In the genomic region with DNA sequence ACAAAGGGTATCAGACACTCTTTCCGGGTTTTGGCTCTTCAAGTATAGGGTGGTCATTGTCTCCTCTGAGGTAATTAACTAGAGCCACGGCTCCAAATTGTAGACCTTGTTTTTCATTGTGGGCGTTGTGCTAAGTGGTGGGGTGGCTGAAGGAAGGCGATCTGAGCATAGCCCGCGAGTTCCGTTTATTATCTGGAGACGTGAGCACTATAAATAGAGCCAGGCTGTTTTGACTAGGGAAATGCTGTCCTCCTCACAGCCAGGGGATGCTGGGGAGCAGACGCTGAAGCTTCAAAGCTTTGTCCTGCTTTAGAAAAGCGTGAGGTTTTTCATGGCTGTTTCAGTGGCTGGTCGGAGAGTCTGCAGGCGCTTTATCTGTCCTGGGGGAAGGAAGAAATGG, we compare ENCODE assay signal across 11 mouse cellular contexts.
DNase-seq lines count a peak whose midpoint lies in the region; ATAC-seq lines count a peak whose summit lies in the region.
"Had no signal": no experiment of that assay in that cellular context is flagged by ENCODE, and none has a peak within 500 bp of the region (broad histone marks: within the 10 kb centered on the region; RNA-seq: fewer than 3 reads in every experiment).

No protein-coding gene starts in this region.

- 14% methylated on average over 12 of the region's 12 CpGs for WGBS in heart, embryonic 14.5 days
- WGBS in forebrain, embryonic 14.5 days = 7% methylated on average over 12 of the region's 12 CpGs
- WGBS in midbrain, embryonic 12.5 days = 40% methylated on average over 12 of the region's 12 CpGs

- no peak overlapping the region for H3K27ac ChIP-seq in heart, embryonic 14.5 days (replicated peaks in 1 of 2; ENCODE audit: control insufficient read depth in 1 of 2, insufficient read depth in 1 of 2, low read depth in 2 of 2, low read length in 2 of 2)
- H3K27ac ChIP-seq in forebrain, embryonic 14.5 days (ENCODE audit: low read depth, low read length) = peak overlapping the region; percentile 68
- peak overlapping the region; percentile 74 for H3K27ac ChIP-seq in midbrain, embryonic 12.5 days (replicated peaks)

- no peak overlapping the region for H3K4me3 ChIP-seq in heart, embryonic 14.5 days (ENCODE audit: control insufficient read depth in 1 of 2, insufficient read depth in 1 of 2, low read depth in 1 of 2, low read length in 2 of 2)
- H3K4me3 ChIP-seq in forebrain, embryonic 14.5 days (ENCODE audit: low read depth, low read length) = no peak overlapping the region
- H3K4me3 ChIP-seq in midbrain, embryonic 12.5 days = no peak overlapping the region
- H3K4me3 ChIP-seq: megakaryocyte, embryonic 14.5 days had no signal

- no peaks in the 10 kb centered on the region for H3K9me3 ChIP-seq in heart, embryonic 14.5 days (ENCODE audit: control insufficient read depth, low read length)
- no peaks in the 10 kb centered on the region for H3K9me3 ChIP-seq in forebrain, embryonic 14.5 days (replicated peaks; ENCODE audit: control insufficient read depth, low read length)
- H3K9me3 ChIP-seq in midbrain, embryonic 12.5 days = 0 out of 2 replicates have a peak, but pooled peaks cover 5% of the 10 kb centered on the region
- H3K9me3 ChIP-seq: megakaryocyte, embryonic 14.5 days had no signal

- H3K4me1 ChIP-seq in heart, embryonic 14.5 days (ENCODE audit: control insufficient read depth in 2 of 2, insufficient read depth in 2 of 2, low read length in 2 of 2) = peaks cover 0 to 3% of the 10 kb centered on the region in 2 experiments; a peak in 1 of 4 replicates
- peaks cover 31% of the 10 kb centered on the region for H3K4me1 ChIP-seq in forebrain, embryonic 14.5 days (ENCODE audit: control insufficient read depth, insufficient read depth, low read length)
- peaks cover 31% of the 10 kb centered on the region for H3K4me1 ChIP-seq in midbrain, embryonic 12.5 days

- no peaks in the 10 kb centered on the region for H3K36me3 ChIP-seq in heart, embryonic 14.5 days (ENCODE audit: control insufficient read depth, insufficient read depth, low read length)
- H3K36me3 ChIP-seq in forebrain, embryonic 14.5 days (ENCODE audit: control insufficient read depth, insufficient read depth, low read length) = no peaks in the 10 kb centered on the region
- no peaks in the 10 kb centered on the region for H3K36me3 ChIP-seq in midbrain, embryonic 12.5 days

- intact Hi-C loops in gastrocnemius, postnatal 14 days (cut with DNase I; ENCODE audit: low total_unique reads) = no loop called here

- no peaks in the 10 kb centered on the region for H3K27me3 ChIP-seq in heart, embryonic 14.5 days (ENCODE audit: control insufficient read depth, insufficient read depth, low read length)
- H3K27me3 ChIP-seq in forebrain, embryonic 14.5 days (replicated peaks; ENCODE audit: control insufficient read depth, insufficient read depth, low read length) = no peaks in the 10 kb centered on the region
- no peaks in the 10 kb centered on the region for H3K27me3 ChIP-seq in midbrain, embryonic 12.5 days
- H3K27me3 ChIP-seq: megakaryocyte, embryonic 14.5 days had no signal

- no peak overlapping the region for H3K9ac ChIP-seq in heart, embryonic 14.5 days (ENCODE audit: low read length)
- peak overlapping the region; percentile 1; the same call in 1 of the 2 replicates for H3K9ac ChIP-seq in forebrain, embryonic 14.5 days (ENCODE audit: low read length)
- peak overlapping the region; percentile 28; the same call in 1 of the 2 replicates for H3K9ac ChIP-seq in midbrain, embryonic 12.5 days (replicated peaks)

- no peak for DNase-seq in heart, adult 18-20 months
- DNase-seq in MN1 (ENCODE audit: low spot score) = peak; percentile 60
- peak; percentile 70 for DNase-seq in forebrain, embryonic 14.5 days (ENCODE audit: low spot score)
- DNase-seq in adrenal gland, adult (ENCODE audit: inconsistent age in 2 of 2, low spot score in 1 of 2) = no peak
- DNase-seq in testis, postnatal 10 days (ENCODE audit: low spot score) = no peak
- no peak for DNase-seq in gastrocnemius, postnatal 14 days
- DNase-seq: spleen, adult 18-20 months had no signal

- H3K4me2 ChIP-seq in heart, embryonic 14.5 days (ENCODE audit: low read length) = peak overlapping the region; percentile 52
- H3K4me2 ChIP-seq in forebrain, embryonic 14.5 days (ENCODE audit: low read length) = 0 out of 2 replicates have a peak overlapping the region, but pooled peaks have one; percentile 11
- H3K4me2 ChIP-seq in midbrain, embryonic 12.5 days (replicated peaks) = no peak overlapping the region

- ATAC-seq in heart, embryonic 14.5 days (ENCODE audit: insufficient number of reproducible peaks, insufficient read depth, low FRiP score, low read depth) = no peak
- ATAC-seq in forebrain, embryonic 14.5 days = 0 out of 2 replicates have a peak, but pooled peaks have one; percentile 13
- no peak for ATAC-seq in midbrain, embryonic 12.5 days (ENCODE audit: low FRiP score, low read depth)
- ATAC-seq: activated CD4-positive, CD25-positive, alpha-beta regulatory T cell, adult 4 months had no signal

Comparison
In these comparisons a context has a peak if more than half of its experiments do, and no peak if none do; other contexts are left out.
1. H3K27ac ChIP-seq: peak in forebrain, embryonic 14.5 days (single experiment) and midbrain, embryonic 12.5 days (single experiment); none in heart, embryonic 14.5 days (0 of 2).
2. DNase-seq: peak in MN1 (single experiment) and forebrain, embryonic 14.5 days (single experiment); none in heart, adult 18-20 months (0 of 2), adrenal gland, adult (0 of 2), testis, postnatal 10 days (single experiment) and gastrocnemius, postnatal 14 days (single experiment).